Mouse (Mus musculus): ENCODE data around the gene Xrra1. TPM values are rescaled to one million over a fixed set of nuclear protein-coding genes. Genes with fewer than 3 reads are reported as not detected.

Gene Xrra1
- polyA plus RNA-seq, 2 experiments from 2014 or later, result 0.39 TPM; not detected in 1

DNA sequence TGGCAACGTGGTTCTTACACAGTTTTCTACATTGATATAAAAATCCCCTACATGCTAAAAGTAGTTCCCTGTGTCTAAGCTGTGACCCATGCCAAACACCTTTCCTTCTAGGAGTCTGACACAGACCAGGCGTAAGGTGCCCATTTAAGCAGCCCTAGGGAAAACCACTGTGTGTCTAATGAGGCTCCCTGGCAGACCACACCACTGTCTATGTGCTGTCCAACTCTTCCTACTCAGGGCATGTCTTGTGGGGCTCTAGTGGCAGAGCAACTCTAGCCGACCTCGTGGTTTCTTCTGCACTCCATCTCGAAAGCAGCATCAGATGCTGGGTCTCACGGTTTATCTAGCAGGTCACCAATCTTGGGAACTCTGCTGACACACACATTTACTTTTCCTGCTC, 7.3 kb upstream of the Xrra1 start:
- ATAC-seq, result no peak

DNA sequence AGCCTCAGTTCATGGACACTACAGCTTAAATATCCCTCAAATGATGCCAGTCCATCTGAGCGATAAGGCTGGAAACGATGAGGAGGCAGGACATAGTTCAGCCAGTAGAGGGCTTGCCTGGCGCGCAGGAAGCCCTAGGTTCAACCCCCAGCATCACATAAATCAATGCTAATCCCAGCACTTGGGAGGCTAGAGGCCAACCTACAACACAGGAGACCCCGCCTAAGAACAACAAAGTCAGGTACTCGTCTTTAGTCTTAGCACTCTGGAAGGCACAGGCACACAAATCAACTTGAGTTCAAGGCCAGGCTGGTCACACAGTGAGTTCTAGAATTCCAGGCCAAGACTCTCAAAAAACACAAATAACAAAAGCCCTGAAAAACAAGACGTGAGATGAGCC, 5.6 kb upstream of the Xrra1 start:
- no peak for ATAC-seq

DNA sequence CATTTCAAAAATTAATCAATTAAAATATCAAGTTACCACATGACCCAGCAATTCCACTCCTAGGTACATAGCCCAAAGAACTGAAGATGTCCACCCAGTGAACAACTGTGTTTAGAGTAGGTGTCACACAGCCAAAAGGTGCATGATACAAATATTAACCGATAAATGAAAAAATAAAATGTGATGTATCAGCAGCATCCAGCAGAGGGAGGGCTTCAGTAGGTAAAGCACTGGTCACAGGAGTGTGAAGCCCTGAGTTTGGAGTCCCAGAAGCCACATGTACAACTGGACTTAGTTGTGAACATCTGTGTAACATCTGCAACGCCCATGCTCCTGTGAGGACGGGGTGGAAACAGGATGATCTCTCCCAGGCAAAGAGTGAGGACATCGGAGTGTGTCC, 4.6 kb upstream of the Xrra1 start:
- no peak for ATAC-seq

DNA sequence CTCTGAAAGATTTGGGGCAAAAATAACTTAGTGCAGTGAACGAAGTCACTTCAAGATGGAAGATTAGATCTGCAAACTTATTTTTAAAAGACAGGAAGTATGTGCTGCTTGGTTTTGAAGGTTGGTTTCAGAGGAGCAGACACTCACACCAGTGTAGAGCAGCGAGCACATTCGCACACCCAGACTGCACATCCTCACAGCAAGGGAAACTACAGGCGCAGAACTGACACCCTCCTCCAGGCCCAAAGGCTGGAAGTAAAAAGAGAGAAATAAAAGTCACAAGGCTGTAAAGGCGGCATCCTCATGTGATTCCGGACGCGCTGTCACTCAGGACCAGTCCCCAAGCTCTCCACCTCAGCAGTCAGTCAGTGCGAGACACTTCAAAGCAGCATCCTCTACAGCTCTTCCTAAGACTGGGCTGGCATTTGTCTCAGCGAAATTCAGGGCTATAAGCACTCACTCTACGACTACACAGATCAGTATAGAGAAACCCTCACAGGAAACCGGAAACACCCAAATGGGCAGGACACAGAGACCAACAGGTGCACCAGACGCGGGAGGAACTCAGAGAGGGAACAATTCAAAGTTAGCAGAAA, 2.6 kb upstream of the Xrra1 start:
- peak; percentile 48 for ATAC-seq

DNA sequence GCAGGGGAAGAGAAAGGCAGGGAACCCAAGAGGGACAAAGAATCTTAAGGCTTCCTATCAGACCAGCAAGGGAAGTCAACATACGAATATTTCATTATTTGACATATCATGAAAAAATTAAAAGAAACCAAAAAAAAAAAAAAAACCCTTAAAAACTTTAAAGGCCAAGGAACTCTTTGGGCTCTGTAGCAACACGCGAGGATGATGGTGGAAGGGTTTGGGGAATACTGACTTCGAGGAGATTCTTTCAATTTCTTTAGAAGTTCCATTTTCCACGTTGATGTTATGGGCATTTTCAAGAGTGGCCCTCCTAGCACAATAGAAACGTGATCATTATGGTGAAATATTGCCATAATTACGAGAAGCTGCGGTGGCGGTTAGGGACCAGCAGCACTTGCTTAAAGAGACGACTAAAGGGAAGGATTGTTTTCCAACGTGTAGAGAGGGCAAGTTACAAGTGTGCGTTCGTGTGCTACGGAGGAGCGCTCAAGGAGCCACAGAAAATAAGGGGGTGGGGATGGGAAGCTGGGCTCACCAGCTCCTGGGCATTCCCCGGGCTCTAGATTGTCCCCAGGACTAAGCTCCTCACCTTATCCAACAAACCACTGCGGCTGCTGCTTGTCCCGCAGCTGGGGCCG, 622 bp upstream of the Xrra1 start:
- ATAC-seq, result no peak

DNA sequence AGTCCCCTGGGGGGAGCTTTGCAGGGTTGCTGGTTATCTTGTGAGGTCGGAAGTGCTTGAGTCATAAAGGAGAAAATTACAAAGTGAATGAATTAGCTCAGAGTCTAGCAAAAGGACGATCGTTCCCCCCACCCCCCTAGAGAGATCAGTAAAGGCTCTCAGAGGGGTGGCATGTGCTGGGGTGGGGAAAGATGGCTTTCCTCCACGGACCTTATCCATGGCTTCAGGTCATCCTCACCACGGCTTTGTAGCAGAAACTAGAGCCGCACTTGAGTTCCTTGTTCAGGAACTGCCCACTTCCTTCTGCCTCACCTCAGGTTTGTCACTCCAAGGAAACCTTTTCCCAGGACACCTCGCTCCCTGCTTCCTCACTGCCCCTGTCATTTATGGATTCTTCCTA, 4.4 kb downstream of the Xrra1 start, which contains the start of gene Spcs2:
TSS of gene Spcs2 (minus strand) at position 101 of the 400 bp plus-strand sequence.
- no peak for ATAC-seq

DNA sequence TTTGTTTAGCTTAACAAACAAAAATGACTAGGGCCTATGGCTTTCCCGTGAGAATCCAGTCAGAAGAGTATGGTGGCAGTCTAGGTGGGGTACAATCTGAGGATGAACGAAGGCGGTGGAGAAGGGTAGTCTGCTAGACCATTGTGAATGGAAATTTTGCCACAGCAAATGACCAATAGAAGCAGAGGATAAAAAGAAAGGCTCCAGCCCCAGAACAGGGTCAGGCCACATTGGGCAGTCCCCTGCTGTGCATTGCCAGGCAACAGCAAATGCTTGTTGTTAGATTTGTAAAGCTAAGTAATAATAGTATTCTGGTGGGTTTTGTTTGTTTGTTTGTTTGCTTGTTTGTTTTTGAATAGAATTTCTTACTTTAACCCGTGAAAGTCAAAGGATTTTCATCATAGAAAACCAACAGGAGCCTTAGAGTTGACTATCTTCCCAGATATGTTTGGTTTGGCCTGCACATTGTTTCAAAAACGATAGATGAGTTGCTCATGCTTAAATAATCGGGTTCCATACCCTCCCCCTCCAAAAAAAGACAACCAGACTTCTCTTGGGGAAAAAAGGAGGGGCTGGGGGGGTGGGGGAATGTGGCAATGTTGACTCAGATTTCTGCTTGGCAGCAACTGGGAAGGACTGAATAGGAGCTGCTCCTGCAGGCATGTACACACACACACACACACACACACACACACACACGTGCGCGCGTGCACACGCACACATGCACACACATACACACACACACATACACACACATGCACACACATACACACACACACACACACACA, 5.5 kb downstream of the Xrra1 start:
- no peak for ATAC-seq

DNA sequence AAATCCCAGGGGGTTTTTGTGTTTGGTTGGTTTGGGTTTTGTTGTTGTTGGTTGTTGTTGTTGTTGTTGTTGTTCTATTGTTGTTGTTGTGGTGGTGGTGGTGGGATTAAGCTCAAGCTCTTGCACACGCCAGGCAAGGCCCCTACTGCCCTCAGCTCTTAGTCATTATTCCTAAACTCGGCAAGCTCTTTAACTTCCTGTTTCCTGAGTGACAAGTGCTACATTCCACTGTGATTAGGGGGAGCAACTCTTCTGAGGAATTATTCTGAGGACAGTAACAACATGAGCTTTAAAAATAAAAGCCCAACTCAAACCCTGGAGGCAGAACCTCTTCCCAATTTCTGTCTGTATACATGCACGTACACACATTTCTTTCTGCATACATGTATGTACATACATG, 6.3 kb downstream of the Xrra1 start:
- no peak for ATAC-seq

DNA sequence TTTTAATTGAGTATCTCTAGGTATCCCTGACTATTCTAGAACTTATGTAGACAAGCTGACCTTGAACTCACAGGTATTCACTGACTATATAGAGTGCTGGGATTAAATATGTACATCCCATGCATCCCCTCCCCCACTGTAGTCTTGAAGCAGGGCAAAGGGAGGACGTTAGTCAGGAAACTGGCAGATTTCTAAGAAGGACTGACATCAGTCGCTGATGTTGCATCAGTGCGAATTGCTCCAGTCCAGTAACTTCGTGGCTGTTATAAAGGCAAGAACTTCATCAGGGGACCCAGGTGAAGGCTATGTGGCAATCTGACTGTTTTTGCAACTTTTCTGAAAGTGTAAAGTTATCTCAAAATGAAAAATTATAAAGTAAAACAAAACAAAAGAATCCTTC, 10.4 kb downstream of the Xrra1 start:
- ATAC-seq, result no peak

DNA sequence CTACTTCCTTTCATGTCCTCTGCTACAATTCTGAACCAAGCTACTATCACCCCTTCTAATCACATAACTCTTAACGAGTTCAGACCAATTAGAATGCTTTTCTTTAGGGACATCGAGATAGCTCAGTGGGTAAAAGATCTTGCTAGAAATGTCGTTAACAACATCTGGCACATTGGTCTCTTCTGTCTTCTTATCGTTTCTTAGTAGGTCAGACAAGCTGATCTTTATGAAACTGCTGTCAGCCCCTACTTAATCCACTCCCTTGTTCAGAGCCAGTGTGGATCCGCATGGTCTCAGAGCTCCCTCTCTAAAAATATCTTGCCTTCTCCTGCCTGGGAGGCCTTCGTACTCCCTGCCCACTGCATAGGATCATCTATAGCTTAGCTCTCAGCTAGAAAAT, 15.0 kb downstream of the Xrra1 start:
- ATAC-seq, result no peak

DNA sequence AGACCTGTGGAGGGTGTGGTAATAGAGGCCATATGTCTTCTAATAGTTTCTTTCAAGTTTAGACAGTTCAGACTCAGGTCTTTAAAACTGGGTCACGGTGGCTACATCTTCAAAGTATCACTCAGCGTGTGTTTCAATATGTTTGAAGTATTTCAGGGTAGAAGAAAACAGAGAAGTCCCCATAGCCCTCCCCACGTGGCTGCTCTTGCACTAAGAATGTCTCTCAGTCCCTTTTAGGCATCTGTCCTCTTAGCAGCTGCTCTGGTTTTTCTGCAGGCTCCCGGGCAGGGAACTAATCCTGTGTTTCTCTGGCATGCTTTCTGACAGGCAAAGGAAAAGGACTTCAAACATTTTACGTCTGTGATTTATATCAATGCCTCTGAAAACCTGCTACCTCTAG, 17.0 kb downstream of the Xrra1 start:
- no peak for ATAC-seq

DNA sequence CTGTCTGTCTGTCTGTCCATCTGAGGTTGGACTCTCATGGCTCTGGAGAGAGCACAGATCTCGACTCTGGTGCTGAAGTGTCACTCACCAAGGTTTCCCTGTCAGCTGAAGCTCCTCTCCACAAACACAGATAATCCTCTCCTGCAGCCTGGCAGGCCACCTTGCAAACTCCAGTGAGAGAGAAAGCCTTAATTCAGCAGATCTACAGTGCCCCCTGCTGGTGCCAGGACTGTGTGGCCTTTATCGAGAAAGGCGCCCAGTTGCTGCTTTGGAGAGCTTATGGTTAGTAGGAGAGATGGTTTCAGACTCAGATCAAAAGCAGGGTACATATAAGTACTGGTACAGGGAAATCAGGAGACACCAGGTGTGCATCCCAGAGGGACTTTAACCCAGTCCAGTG, 17.4 kb downstream of the Xrra1 start:
- ATAC-seq, result peak; percentile 74

DNA sequence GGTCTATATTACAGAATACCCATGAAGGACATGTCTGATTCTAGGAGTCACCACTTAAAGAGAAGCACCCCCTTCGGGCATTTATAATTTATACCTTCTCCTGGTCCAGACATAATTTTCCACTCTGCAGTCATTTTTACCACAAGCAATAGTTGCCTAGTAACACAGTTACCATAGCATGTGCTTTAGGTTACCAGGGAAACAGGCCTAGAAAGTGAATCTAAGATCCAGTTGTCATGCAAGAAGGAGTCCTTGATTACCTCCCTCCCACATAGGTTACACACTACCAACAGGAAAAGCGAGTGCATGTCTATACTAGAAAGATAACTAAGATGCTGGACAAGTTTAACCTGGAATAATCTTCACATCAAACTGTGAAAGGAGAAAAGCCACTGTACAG, 19.3 kb downstream of the Xrra1 start:
- no peak for ATAC-seq

DNA sequence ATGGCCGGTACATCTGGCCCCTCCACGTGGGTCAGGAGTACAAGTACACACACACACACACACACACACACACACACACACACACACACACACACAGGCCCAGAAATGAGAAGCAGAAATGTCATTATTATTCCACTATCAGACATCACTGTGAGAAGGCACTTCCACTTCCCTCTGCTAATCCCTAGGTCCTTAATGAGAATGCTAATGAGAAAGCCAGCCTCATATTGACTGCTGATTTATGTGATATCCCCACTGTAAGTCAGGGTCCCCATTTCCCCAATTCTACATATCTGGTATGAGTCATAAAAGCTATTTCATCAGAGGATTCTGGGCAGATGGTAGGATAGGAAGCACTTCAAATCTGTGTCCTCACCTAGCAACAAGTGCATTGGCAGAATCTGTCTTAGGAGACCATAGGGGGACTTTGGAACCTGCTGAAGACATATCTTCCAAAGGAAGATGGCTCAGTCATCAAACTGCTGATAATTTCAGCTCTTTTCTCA, 28.4 kb downstream of the Xrra1 start:
- no peak for ATAC-seq

DNA sequence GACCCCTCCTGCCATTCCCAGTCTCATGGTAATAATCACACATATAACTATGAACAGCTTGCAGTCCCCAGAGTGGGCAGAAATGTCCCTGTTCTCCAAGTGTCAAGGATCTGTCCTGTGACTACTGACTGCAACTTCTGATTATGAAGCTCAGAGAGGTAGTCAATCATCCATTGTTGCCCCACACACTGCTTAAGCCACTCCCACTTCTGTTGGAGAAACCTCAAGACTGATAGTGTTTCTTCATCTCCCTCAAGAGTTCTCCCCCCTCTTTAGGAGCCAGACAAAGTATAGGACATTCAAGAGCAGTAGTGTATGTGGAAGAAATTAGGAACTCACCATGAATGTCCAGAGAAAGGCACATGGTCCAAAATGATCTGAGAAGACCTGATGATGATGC, 28.8 kb downstream of the Xrra1 start:
- ATAC-seq, result no peak

DNA sequence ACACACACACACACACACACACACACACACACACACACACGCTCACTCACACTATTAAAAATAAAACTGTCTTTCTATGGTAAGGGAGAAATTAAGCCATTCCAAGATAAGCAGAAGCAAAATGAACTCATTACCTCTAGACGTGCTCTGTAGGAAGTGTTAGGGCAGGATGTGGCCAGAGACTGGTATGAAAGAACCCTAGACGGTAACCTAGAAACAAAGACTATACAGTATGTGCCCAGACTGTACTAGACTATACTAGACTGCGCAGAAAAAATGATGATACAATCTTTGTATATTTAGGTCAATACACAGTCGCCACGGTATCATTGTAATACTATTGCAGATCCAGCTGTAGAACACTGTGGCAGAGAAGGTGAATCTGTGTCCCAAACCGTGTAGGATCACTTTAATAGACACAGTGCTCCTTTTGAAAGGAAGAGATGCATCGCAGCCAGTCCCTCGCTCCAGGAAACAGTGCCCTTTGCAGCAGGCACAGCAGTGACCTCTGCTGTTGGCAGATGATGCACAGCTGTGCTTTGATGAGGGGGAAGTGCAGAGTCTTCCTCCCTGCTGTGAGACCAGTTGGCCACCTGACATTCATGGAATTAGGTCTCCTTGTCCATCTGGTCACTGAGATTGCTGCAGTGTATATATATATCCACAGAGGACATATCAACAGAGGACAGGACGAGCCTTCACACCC, 30.4 kb downstream of the Xrra1 start:
- peak; percentile 96 for ATAC-seq

DNA sequence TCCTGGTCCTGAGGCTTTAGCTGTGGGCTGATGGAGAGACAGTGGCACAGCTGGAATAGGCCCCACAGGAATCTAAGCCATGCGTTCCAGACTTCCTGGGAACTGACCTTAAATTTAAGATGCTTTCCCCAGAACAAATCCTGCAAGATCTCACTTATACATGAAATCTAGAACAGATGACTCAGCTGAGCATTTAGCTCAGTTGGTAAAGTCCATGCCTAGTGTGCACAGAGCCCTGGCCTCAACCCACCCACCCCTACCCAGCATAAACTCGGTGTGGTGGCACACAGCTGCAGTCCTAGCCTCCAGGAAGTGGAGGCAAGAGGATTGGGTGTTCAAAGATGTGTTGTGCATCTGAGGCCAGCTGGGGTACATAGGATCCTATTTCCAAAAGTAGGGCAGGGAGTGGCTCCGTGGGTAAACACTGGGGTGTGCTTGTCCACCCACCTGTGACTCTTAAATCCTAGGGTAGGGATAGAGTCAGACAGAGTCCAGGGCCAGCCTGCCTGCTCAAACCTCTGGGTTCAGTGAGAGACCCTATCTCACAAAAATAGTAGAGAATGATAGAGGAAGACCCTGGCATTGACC, 31.3 kb downstream of the Xrra1 start:
- ATAC-seq, result no peak

DNA sequence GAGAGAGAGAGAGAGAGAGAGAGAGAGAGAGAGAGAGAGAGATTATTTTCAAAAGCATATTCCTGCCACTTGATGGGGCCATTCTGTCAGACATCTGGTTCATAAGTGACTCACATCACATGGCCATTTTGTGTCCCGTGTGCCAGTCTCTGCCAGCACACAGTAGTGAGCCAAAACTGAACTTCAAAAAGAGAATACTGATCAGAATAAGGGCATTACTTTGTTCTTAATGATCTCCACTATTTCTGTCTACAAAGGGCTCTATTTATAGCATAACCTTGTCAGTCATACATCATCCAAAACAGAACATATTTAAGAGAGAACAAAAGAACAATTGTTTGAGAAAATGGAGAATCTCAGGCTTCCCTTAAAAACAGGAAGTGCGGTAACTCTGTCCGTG, 32.6 kb downstream of the Xrra1 start:
- no peak for ATAC-seq

DNA sequence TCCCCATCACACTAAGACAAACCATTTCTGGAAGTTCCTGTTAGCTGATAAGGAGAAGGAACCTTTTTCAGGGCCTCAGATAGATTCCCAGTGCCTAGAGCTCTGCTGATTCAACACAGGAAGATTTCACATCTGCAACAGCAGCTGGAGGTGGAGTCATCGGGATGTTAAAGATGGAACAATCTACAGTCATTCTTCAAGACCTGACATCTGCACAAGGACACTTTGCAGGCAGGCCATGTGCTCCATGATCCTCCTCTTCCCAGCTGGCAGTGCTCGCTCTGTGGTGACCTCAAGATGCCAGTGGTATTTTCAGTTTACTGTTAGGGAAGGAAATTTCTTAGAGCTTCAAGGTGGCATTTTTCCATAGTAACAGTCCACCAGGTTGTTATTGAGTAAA, 33.4 kb downstream of the Xrra1 start:
- ATAC-seq, result no peak

DNA sequence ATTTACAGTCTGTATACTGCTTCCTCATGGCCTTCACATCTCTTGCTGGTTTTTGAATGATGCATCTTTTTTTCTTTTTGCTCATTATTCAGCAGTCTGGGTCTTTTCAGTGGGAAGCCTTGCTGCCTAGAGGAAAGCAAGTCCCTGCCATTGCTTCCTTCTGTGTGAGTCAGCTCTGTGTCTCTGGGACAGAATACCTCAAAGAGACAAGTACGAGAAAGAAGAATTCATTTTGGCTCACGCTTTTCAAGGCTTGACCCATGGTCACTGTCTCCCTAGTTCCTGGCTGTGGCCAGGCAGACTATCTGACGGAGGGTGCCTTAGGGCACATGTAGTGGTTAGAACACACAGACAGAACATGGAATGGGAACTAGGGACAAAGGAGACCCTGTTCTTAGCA, 35.1 kb downstream of the Xrra1 start:
- ATAC-seq, result no peak

DNA sequence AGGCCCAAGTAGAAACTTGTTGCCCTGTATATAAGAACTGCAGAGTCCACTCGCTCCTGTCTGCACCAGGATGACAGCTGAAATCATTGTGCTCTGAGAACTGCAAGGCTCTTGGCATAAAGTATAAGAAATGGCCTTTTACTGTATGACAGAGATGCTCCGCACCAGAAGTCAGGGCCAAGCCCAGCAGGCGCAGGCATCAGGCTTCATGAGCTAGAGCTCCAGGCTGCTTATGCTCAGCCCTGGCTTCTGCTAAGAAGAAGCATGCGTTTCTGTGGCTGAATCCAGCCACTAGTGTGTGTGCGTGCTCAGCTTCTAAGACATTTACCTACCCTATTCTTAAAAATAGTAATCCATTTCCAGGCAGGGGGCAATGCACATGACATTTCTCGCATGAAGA, 35.6 kb downstream of the Xrra1 start:
- ATAC-seq, result no peak

DNA sequence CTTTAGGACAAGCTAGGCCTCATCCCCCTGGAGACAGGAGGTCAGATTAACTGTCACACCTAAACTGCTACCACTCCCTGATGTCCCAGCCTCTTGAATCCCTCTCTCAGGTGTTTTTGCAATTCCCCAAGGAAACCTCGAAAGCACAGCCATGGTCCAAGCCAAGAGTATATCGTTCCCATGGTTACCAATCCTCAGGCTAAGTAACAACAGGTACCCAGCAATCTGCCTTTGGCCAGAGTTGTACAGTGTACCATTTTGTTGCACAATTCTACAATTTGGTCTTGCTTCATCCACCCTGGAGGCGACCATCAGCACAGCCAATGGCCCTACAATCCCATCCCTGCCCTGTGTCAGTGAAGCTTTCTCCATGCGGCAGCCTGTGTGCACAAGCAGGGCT, 38.0 kb downstream of the Xrra1 start:
- ATAC-seq, result no peak

DNA sequence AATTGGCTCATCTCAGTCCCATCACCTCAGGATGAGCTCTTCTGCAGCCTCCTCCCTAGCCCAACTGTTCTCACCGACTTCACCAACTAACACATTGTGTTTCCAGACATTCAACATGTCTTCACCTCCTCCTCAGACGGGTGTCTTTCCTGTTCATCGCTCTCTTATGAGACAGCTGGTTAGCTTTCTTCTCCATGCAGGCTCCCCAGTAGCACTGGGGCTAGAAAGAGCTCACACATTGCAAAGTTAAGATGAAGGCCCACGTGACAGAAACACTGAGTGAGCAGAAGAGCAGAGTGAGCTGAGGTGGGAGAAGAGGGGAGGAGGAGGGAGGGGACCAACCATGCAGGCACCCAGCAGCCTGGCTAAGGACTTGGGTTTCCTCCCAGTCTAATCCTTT, 43.3 kb downstream of the Xrra1 start:
- ATAC-seq, result no peak

Data from CD4-positive, CD25-positive, alpha-beta regulatory T cell, adult 4 months (primary cell).